Mouse (Mus musculus): ENCODE measurements around the gene Dock6.

DNA sequence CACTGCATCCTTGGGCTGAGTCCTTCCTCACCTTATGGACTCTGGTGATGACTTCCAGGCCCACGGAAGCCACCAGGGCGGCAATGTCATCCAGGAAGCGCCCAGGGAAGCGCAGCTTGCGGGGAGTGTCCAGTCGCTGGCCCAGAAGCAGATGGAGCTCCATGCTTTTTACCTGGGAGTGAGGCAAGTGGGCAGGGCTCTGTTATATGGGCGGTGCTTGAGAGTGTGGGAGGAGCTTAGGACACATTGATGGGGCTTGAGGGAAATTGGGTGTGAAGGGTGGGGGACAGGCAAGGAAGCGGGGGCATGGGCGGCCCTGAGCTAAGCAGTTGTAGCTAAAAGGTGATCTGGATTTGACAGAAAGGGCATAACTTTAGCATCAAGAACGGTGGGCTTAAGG lies 28.1 kb downstream of the Dock6 start:
- TF ChIP-seq CTCF (IDR thresholded peaks at IDR 0.05; ENCODE audit: extremely low read depth, insufficient read depth, insufficient read length, insufficient replicate concordance) (no peak), POLR2A (IDR thresholded peaks at IDR 0.05; ENCODE audit: low read depth, low read length) (no peak)
